In the genomic region with DNA sequence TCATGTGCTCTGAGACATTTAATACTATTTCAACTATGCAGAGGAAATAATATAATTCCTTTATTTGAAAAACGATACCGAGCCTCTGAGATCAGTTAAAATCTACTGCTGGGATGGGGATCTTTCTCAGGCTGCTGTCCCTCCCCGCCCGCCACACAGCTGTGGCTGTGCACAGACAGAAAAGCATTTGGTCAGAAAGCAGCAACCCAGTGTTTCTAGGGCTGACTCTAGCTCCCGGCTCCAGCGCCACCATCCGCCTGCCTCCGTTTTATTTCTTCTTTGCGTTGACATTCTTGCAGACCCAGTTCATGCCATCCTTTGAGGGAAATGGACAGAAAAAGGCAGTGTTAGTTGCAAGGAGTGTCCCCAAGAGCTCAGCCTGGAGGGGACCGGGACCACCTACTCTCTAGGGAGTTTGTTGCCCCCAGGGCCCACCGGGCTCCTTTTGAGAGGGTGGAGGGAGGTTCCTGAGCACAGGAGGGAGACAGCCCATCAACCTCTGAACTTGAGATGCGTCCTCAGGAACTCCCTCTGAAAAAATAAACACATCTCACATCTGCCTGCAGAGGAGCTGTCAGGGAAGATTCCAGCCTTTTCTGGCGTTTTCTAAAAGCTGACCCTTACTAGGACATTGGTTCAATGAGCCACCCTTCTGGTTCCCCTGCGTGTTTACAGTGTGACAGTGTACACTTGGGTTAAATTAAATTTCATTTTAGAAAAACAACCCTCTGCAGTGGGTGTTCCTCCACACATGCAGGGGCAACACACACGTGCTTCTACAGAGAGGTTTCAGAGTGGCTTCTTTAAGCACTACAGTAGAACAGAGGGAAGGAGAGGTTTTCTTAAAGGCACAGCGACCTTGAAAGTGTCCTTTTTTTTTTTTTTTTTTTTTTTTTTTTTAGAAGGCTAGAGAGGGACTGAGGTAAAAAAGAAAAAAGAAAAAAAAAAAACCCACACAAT, we compare ENCODE assay signal across 8 mouse cellular contexts. TPM values are rescaled to one million over a fixed set of nuclear protein-coding genes. Genes with fewer than 3 reads are reported as not detected.
DNase-seq lines count a peak whose midpoint lies in the region; ATAC-seq lines count a peak whose summit lies in the region.

No protein-coding gene starts in this region.

- peak overlapping the region; percentile 26 for H3K4me2 ChIP-seq in heart, embryonic 14.5 days (ENCODE audit: low read length)
- no peak overlapping the region; the same call in 1 of the 2 replicates for H3K4me2 ChIP-seq in neural tube, embryonic 14.5 days (ENCODE audit: low read depth, low read length)

- H3K9ac ChIP-seq in heart, embryonic 14.5 days (ENCODE audit: low read length) = peak overlapping the region; percentile 76
- H3K9ac ChIP-seq in neural tube, embryonic 14.5 days (replicated peaks; ENCODE audit: low read depth, low read length) = peak overlapping the region; percentile 29; the same call in 1 of the 2 replicates

- 13% methylated on average over 16 of the region's 16 CpGs for WGBS in heart, embryonic 14.5 days
- 10% methylated on average over 16 of the region's 16 CpGs for WGBS in limb, embryonic 10.5 days
- WGBS in neural tube, embryonic 14.5 days = 7% methylated on average over 16 of the region's 16 CpGs

- no peaks in the 10 kb centered on the region for H3K36me3 ChIP-seq in heart, embryonic 14.5 days (ENCODE audit: control insufficient read depth, insufficient read depth, low read length)
- peaks cover 11% of the 10 kb centered on the region for H3K36me3 ChIP-seq in limb, embryonic 10.5 days
- no peaks in the 10 kb centered on the region for H3K36me3 ChIP-seq in neural tube, embryonic 14.5 days (ENCODE audit: control insufficient read depth, insufficient read depth, low read length)

- peak overlapping the region; percentile 95 to 98 for H3K27ac ChIP-seq in heart, embryonic 14.5 days (replicated peaks in 1 of 2; ENCODE audit: control insufficient read depth in 1 of 2, insufficient read depth in 1 of 2, low read depth in 2 of 2, low read length in 2 of 2)
- H3K27ac ChIP-seq in limb, embryonic 10.5 days = no peak overlapping the region
- H3K27ac ChIP-seq in neural tube, embryonic 14.5 days (ENCODE audit: low read depth, low read length) = peak overlapping the region; percentile 87

- H3K9me3 ChIP-seq in heart, embryonic 14.5 days (ENCODE audit: control insufficient read depth, low read length) = no peaks in the 10 kb centered on the region
- no peaks in the 10 kb centered on the region for H3K9me3 ChIP-seq in limb, embryonic 10.5 days (replicated peaks)
- no peaks in the 10 kb centered on the region for H3K9me3 ChIP-seq in neural tube, embryonic 14.5 days (ENCODE audit: control insufficient read depth, low read length)

- H3K4me1 ChIP-seq in heart, embryonic 14.5 days (ENCODE audit: control insufficient read depth in 2 of 2, insufficient read depth in 2 of 2, low read length in 2 of 2) = peaks cover 57 to 64% of the 10 kb centered on the region in 2 experiments
- peaks cover 84% of the 10 kb centered on the region for H3K4me1 ChIP-seq in limb, embryonic 10.5 days
- peaks cover 68% of the 10 kb centered on the region for H3K4me1 ChIP-seq in neural tube, embryonic 14.5 days (ENCODE audit: control insufficient read depth, insufficient read depth, low read length)

- no peaks in the 10 kb centered on the region for H3K27me3 ChIP-seq in heart, embryonic 14.5 days (ENCODE audit: control insufficient read depth, insufficient read depth, low read length)
- 0 out of 2 replicates have a peak, but pooled peaks cover 5% of the 10 kb centered on the region for H3K27me3 ChIP-seq in limb, embryonic 10.5 days (ENCODE audit: low read depth, poor library complexity, severe bottlenecking)
- H3K27me3 ChIP-seq in neural tube, embryonic 14.5 days (ENCODE audit: control insufficient read depth, insufficient read depth, low read length) = no peaks in the 10 kb centered on the region

- no peak overlapping the region for H3K4me3 ChIP-seq in heart, embryonic 14.5 days (ENCODE audit: control insufficient read depth in 1 of 2, insufficient read depth in 1 of 2, low read depth in 1 of 2, low read length in 2 of 2)
- peak overlapping the region; percentile 7; the same call in 1 of the 2 replicates for H3K4me3 ChIP-seq in limb, embryonic 10.5 days
- no peak overlapping the region for H3K4me3 ChIP-seq in neural tube, embryonic 14.5 days (ENCODE audit: low read depth, low read length)

- peak; percentile 49 for DNase-seq in kidney, adult 11 months
- no peak for DNase-seq in kidney, postnatal 14 days
- DNase-seq in brain, adult 2 months (ENCODE audit: low read depth, low spot score) = peak; percentile 73
- DNase-seq in limb, embryonic 10.5 days (ENCODE audit: low spot score) = peak; percentile 53
- DNase-seq in MN1 (ENCODE audit: low spot score) = no peak

- no peak for ATAC-seq in heart, embryonic 14.5 days (ENCODE audit: insufficient number of reproducible peaks, insufficient read depth, low FRiP score, low read depth)
- ATAC-seq in neural tube, embryonic 14.5 days (ENCODE audit: low read depth) = no peak
- ATAC-seq in erythroblast, adult 5-6 weeks (replicated peaks; ENCODE audit: low FRiP score, poor library complexity, severe bottlenecking) = no peak

RNA-seq across cellular contexts. Expression of a gene that starts 29.8 kb away (rescaled TPM):
- 23.4 TPM in 2 replicates for polyA plus RNA-seq in heart, embryonic 14.5 days (2014; fragmentation: Nextera tagmentation; extraction: Ambion mirVana)
- polyA plus RNA-seq in limb, embryonic 10.5 days (2016; fragmentation: Nextera tagmentation; extraction: Ambion mirVana) = 13.0 and 15.2 TPM in 2 replicates
- 32.2 and 37.5 TPM in 2 replicates for polyA plus RNA-seq in neural tube, embryonic 14.5 days (2014; fragmentation: Nextera tagmentation; extraction: Ambion mirVana)
- total RNA-seq in erythroblast, adult 5-6 weeks (2015; ENCODE audit: low replicate concordance) = 5.4 and 6.1 TPM in 2 replicates
- total RNA-seq in erythroblast, adult 5-6 weeks (2017; ENCODE audit: low replicate concordance) = 2.0 and 6.4 TPM in 2 replicates

RNA-seq across cellular contexts. Expression of a gene that starts 41.6 kb away (rescaled TPM):
- polyA plus RNA-seq in heart, embryonic 14.5 days (2014; fragmentation: Nextera tagmentation; extraction: Ambion mirVana) = 54.4 and 72.5 TPM in 2 replicates
- polyA plus RNA-seq in limb, embryonic 10.5 days (2016; fragmentation: Nextera tagmentation; extraction: Ambion mirVana) = 164 and 173 TPM in 2 replicates
- polyA plus RNA-seq in neural tube, embryonic 14.5 days (2014; fragmentation: Nextera tagmentation; extraction: Ambion mirVana) = 134 and 160 TPM in 2 replicates
- 4.2 and 5.9 TPM in 2 replicates for total RNA-seq in erythroblast, adult 5-6 weeks (2015; ENCODE audit: low replicate concordance)
- 3.2 and 4.2 TPM in 2 replicates for total RNA-seq in erythroblast, adult 5-6 weeks (2017; ENCODE audit: low replicate concordance)

RNA-seq across cellular contexts. Expression of a gene that starts 41.8 kb away (rescaled TPM):
- 8.0 and 8.8 TPM in 2 replicates for polyA plus RNA-seq in heart, embryonic 14.5 days (2014; fragmentation: Nextera tagmentation; extraction: Ambion mirVana)
- polyA plus RNA-seq in limb, embryonic 10.5 days (2016; fragmentation: Nextera tagmentation; extraction: Ambion mirVana) = 19.0 and 21.7 TPM in 2 replicates
- 10.5 and 10.7 TPM in 2 replicates for polyA plus RNA-seq in neural tube, embryonic 14.5 days (2014; fragmentation: Nextera tagmentation; extraction: Ambion mirVana)
- 1.9 TPM in 2 replicates for total RNA-seq in erythroblast, adult 5-6 weeks (2015; ENCODE audit: low replicate concordance)
- total RNA-seq in erythroblast, adult 5-6 weeks (2017; ENCODE audit: low replicate concordance) = 2.9 and 3.9 TPM in 2 replicates

Comparison
In these comparisons a context has a peak if more than half of its experiments do, and no peak if none do; other contexts are left out.
1. DNase-seq: peak in kidney, adult 11 months (single experiment), brain, adult 2 months (single experiment) and limb, embryonic 10.5 days (single experiment); none in kidney, postnatal 14 days (single experiment) and MN1 (single experiment).